Mouse (Mus musculus): ENCODE measurements around the gene Cryba2. TPM values are rescaled to one million over a fixed set of nuclear protein-coding genes. Genes with fewer than 3 reads are reported as not detected.

The Cryba2 gene
- total RNA-seq, 2 experiments from 2014 or later = not detected

DNA sequence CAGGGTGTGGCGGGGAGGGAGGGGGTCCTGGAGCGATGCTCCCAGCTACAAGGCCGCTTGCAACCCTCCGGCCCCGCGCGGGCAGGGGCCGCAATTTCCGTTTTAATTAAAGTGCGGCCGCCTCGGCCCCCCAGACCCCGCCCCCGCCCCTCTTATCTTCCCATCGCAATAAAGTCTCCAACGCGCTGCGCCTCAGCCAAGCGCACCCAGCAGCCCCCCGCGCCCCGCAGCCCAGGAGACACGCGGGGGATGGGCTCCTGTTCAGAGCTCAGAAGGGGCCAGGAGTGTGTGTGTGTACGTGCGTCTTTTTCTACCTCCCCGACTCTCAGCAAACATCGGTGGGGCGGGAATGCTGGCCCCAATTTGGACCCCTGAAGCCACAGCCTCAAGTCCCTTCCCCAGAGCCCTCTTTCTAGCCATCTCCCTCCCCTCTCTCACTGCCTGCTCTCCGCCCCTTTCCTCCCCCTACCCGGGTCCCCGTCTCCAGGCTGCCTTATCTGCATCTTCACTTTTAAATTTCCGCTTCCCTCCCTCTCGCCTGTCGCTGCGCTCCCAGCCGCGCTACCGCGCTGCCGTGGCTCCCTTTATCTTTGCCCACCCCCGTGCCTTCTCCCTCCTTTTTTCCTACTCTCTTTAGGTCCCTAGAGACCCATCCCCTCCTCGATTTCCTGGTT, 7.4 kb downstream of the Cryba2 start, which contains the start of gene Fev:
Gene Fev (minus strand): TSS at position 51 of the 674 bp plus-strand sequence.
- no peak for DNase-seq
- intact Hi-C loops (cut with DNase I; ENCODE audit: low total_unique reads) = no loop called here

DNA sequence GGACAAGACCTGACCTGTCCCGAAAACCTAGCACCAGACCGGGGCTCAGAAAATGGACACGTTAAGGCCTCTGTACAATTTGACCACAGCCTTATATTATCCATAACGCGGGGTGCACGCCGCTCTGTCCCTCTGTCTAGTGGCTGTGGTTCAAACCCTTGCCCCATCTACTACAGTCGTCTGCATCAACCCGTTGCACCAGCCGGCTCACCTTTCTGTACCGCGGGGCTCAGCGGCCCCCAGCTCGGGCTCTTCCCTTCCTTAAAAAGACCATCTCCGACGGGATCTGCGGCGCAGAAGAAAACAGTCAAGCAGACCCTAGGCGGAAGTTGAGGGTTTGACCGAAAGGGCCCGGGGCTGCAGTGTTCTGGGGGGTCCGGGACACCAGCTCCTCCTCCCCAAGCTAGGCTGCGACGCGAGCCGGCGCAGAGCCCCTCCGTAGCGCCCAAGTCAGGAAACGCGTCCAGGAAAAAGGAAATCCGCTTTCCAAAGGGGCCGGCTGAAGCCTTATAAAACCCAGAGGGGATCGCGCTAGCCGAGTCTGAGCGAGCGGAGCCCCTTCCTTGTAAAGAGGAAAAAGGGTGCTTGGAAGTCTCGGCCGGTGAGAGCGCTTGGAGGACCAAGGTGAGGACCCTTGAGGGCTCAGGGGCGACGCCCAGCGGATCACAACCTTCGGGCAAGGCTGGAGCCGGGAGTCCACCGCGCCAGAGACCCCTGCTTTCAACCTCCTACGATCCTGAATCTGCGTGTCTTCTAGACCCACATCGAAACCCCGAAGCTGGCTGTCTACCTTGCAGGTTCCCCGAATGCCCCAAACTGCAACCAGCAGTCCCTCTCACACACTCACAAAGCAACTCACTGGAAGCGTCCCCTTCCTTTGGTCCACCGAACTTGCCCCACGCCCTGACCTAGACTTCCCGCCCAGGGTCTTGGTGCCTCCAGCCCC, 8.5 kb downstream of the Cryba2 start:
- intact Hi-C loops (cut with DNase I; ENCODE audit: low total_unique reads) = no loop called here

DNA sequence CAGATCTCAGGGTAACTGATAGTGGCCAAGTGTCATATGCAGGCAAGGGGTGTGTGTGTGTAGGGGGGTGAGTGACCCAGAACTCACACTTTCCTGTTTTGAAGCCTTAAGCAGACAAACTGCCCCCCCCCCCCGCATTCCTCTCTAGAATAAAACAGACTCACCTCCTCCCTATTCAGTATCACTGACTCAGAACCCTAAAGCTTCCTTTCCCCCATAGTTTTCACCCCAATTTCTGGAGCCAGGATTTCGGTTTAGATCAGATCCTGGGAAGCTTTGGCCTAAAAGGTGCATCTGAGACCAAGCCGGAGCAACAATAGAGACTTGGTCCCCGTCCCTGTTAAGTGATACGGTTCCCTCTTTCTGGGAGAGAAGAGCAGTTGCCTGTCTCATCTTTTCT, 9.5 kb downstream of the Cryba2 start:
- intact Hi-C loops (cut with DNase I; ENCODE audit: low total_unique reads) = no loop called here
- no peak for DNase-seq

More for the DNA sequence above, 8.5 kb downstream of the Cryba2 start:
- no peak for DNase-seq

DNA sequence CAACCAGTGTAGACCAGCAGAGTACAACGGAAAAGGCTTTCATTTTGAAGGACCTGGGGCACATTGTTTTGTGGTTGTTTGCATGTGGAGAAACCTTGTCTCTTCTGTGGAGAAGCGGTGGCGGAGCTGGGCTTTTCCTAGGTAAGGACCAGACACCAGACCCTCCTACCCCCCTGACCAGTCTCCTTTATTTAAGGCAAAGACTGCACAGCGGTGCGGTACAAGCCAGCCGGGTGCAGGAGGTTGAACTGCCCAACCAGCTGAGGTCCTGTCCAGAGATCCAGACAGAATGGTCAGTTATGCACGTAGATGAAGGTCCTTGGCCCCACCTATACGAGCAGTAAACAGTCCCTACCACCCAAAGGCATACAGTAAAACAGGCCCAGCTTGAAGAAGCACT, 10.1 kb downstream of the Cryba2 start:
- no peak for DNase-seq
- intact Hi-C loops (cut with DNase I; ENCODE audit: low total_unique reads) = no loop called here

DNA sequence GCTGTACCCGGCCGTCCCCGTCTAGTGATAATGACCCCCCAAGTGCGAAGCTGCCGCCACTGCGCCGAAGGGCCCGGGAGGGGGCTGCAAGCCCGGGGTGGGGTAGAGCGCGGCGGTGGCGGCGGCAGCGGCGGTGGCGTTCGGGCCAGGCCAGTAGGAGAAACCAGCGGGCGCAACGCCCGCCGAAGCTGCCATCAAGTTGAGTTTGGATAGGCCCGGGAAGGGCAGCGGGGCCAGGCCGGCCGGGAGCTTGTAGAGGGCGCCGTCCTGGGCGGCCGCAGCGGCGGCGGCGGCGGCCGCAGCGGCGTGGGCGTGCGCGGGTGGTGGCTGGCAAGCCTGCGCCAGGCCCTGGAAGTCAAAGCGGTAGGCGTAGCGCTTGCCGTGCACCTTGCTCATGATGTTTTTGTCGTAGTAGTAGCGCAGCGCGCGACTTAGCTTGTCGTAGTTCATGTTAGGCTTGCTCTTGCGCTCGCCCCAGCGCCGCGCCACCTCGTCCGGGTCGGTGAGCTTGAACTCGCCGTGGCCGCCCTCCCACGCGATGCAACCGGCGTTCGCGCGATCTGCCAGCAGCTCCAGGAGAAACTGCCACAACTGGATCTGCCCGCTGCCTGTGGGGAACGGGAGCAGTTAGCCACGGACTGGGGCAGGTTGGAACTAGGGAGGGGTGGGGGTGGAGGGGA, 10.7 kb downstream of the Cryba2 start:
- DNase-seq = no peak
- intact Hi-C loops (cut with DNase I; ENCODE audit: low total_unique reads) = no loop called here

DNA sequence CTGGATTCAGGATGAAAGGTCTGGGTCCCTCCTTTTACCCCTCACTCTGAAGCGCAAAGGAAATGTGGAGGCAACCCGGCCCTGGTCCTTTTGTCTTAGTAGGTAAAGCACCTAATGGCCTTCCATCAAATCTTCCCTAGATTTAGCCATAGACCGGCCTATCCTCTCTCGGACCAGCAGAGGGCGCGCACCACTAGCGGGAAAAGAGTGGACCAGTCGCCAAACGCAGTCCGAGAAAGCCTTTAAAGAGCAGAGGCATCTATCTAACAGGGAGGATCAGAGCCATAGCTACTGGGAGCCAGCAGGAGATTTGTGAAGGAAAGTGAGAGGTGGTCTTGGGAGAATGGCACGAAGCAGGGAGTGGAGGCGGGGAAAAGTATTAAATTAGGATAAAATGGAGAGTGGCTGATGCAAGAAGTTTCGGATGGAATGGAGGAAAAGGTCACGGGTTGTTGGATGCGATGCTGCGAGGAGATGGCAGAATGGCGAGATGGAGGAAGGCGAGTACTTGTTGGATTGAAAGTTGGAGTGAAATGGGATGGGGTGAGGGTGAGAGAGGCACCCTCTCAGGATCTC, 12.1 kb downstream of the Cryba2 start:
- intact Hi-C loops (cut with DNase I; ENCODE audit: low total_unique reads) = no loop called here
- DNase-seq = peak; percentile 63

DNA sequence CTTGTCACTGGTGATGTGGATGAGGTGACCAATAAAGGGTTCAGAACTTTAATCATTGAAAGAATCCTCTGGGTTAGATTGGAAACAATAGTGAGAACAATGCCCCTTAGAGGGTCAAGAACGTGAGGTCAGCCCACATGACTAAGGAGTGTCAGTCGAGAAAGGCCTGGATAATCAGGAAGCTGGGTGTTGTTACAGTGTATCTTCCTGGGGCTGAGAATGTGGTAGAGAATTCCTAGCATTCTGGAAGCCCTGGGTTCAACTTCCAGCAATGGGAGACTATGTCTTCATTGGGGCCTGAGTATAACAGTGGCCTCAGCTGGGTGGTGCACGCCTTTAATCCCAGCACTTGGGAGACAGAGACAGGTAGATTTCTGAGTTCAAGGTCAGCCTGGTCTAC, 15.7 kb downstream of the Cryba2 start:
- DNase-seq = no peak

DNA sequence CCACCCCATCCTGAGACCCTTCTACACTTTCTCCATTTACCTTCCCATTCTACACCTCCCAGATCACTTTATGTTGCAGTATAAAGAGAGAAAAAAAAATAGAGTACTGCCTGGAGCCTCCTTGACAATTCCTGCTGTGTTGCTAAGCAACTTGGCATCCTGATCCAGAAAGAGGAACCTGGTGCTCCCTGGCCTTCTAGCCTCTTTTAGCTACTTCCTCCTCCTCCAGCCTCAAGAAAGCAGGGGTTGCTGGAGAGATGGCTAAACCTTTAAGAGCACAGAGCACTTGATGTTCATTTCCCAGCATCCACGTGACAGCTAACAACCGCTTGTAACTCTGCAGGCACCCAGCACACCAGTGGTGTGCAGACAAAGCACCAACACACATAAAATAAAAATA, 20.7 kb downstream of the Cryba2 start:
- no peak for DNase-seq
- intact Hi-C loops (cut with DNase I; ENCODE audit: low total_unique reads) = no loop called here

More for the DNA sequence above, 15.7 kb downstream of the Cryba2 start:
- intact Hi-C loops (cut with DNase I; ENCODE audit: low total_unique reads) = no loop called here

DNA sequence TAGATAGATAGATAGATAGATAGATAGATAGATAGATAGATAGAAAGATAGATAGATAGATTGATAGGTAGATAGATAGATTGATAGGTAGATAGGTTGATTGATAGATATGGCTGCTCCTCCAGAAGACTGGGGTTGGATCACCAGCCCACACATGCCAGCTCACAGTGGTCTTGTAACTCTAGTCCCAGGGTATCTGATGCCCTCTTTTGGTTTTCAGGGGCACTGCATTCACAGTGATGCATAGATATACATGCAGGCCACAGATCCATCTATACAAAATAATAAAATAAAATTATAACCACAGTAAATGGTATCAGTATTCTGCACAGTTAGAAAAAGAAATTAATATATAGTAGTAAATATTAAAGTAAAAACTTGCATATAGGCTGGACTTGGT, 31.2 kb downstream of the Cryba2 start:
- intact Hi-C loops (cut with DNase I; ENCODE audit: low total_unique reads) = no loop called here
- DNase-seq = no peak

DNA sequence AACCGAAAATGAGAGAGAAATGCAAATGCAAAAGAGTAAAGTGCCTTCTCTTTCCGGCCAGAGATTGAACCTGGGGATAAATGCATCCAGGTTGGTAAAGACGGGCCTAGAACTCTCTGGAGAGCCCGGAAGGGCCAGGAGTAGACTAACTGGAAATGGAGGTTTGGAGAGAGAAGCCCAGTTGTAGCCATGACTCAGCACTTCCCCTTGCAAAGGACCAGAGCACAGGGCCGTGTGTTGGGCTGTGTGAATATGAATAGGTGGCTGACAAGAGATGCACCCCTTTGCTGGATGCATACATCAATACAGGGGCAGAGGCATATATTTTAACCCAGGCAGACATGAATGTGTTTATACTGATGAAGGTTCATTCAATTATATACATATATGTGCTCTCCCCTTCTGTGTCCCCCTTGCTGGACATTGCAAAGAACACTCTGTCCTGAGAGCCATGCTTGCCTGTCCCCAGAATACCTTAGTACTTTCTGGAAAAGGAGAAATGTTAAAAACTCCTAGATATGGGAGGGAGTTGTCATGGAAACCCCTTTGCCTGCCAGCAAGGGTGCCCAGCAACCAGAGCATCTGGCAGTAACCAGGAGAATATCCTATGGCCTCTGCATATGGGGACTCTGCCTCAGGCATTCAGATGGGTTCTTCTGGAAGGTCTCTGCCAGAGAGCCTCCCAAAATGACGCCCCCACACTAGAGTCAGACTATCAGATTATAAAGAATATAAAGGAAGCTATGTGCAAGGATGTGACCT, 33.5 kb downstream of the Cryba2 start:
- DNase-seq = no peak
- intact Hi-C loops (cut with DNase I; ENCODE audit: low total_unique reads) = no loop called here

DNA sequence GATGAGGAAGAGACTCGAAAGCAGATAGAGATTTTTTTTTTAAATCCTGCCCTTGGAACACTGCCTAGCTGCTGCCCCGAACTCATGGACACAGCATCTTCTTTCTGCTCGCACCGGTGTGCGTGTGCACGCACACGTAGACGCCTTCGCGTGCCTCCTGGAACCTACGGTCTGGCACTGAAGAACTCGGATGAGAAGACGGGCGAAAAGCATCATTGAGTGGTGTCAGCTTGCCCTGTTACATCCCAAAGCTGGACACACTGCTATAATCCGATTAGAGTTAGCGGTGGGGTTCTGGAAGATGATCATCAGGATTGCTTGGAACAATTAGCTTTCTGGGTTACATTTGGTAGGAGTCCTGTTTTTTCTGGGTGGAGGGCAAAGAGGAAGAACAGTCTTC, 34.1 kb downstream of the Cryba2 start:
- intact Hi-C loops (cut with DNase I; ENCODE audit: low total_unique reads) = no loop called here
- DNase-seq = no peak

DNA sequence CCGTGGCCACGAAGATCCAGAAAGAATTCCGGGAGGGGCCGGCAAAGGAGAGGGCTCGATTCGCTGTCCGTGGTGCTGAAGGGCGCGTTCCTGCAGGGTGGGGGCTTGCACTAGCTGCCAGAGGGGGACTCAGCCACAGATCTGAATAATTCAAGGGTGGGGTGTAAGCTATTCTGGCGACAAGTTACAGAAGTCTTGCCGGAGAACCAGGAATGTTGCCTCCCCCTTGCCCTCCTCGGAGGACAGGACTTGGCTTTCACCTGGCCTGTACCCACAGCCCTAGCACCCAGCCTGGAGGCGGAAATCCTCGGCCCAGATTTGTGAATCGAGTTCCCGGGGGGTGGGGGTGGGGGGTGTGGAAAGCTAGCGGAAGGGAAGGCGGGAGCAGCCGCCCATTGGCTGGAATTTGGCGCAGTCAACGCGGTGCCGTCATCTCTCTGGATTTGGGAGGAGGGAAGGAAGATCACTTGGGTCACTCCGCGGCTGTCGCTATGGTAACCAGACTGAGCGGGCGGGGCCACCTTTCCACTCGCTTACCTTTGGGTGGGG, 34.7 kb downstream of the Cryba2 start:
- DNase-seq = peak; percentile 72
- intact Hi-C loops (cut with DNase I; ENCODE audit: low total_unique reads) = no loop called here

DNA sequence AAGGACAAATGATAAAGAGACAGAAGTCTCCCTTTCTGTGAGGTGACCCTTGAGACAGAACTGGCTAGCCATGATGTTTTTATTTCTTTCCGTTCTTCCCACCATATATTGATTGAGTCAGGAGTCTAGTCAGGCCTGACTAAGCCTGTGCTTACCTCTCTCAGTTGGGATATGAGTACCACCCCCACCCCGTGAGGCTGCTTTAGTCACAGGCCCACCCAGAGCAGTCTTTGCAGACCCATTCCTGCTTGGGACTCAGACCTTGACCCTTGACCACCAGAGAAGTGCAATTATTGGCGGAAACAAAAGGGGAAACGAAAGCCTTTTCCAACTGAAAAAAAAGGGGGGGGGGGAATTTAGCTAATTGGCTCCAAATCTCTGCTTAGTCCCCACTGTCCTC, 35.3 kb downstream of the Cryba2 start:
- DNase-seq = no peak
- intact Hi-C loops (cut with DNase I; ENCODE audit: low total_unique reads) = no loop called here

DNA sequence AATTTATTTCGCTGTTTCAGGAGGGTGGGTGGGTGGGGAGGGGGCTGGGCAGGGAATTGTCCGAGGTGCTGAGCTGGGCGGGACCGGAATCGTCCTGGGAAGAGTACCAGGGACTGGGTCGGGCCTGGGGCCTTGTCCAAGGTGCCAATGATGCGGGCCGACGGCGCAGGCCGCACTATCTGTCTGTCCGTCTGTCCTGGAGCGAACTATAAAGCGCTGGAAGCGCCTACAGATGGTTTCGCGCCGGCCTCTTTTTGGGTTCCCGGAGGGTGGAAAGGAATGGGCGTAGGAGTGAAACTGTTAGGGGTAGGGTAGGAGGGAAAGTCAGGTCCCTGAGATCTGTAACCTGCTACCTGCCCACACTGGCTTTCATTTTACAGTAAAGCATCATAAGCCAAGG, 35.7 kb downstream of the Cryba2 start:
- intact Hi-C loops (cut with DNase I; ENCODE audit: low total_unique reads) = no loop called here
- DNase-seq = no peak

DNA sequence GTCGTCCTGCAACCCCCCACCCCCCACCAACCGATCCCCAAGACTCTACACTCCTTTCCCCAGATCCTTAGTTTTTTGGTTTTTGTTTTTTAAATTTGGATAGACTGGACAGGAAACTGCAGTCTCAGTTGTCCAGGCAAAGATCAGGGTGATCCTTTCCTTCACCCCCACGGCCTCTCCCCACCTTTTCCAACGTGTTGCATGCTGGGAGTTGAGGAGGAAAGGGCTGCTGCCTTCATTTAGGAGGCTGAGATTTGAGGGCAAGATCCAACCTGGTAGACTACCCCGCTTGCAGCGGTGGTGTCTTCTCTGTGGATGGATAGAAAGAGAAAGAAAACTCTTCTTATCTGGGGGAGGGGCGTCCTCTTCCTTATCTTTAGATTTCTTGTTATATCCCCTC, 36.2 kb downstream of the Cryba2 start:
- intact Hi-C loops (cut with DNase I; ENCODE audit: low total_unique reads) = no loop called here
- DNase-seq = no peak

DNA sequence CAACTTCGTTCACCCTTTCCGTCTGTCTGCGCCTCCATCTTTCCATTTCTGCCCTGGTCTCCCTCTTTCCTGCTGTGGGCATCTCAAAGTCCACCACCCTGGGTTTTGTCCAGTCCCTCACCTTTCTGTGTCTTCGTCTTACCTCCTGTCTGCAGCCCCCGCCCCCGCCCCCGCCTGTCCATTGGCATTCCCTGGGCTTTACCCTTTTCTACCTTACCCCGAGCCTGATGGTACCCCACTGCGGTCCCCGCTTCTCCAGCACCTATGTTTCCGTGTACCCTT, 36.6 kb downstream of the Cryba2 start:
- no peak for DNase-seq
- intact Hi-C loops (cut with DNase I; ENCODE audit: low total_unique reads) = no loop called here

DNA sequence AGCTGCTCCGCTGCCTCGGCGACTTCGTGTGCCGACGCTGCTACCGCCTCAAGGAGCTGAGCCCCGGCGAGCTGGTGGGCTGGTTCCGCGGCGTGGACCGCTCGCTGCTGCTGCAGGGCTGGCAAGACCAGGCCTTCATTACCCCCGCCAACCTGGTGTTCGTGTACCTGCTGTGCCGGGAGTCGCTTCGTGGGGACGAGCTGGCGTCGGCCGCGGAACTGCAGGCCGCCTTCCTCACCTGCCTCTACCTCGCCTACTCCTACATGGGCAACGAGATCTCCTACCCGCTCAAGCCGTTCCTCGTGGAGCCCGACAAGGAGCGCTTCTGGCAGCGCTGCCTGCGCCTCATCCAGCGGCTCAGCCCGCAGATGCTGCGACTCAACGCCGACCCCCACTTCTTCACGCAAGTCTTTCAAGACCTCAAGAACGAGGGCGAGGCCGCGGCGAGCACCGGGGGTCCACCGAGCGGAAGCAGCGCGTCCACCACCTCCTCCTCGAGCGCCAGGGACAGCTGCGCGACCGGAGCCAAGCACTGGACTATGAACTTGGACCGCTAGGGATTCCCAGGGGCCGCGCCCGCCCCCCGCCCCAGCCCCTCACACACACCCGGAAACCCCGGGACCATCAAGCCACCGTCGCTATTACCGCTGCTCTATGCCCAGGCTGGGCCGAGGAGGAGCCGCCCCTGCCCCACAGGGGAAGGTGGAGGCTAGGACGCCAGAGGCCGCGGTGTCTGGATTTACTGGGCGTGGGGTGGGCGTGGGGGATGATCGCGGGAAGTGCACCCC, 37.1 kb downstream of the Cryba2 start:
- intact Hi-C loops (cut with DNase I; ENCODE audit: low total_unique reads) = no loop called here
- DNase-seq = no peak

DNA sequence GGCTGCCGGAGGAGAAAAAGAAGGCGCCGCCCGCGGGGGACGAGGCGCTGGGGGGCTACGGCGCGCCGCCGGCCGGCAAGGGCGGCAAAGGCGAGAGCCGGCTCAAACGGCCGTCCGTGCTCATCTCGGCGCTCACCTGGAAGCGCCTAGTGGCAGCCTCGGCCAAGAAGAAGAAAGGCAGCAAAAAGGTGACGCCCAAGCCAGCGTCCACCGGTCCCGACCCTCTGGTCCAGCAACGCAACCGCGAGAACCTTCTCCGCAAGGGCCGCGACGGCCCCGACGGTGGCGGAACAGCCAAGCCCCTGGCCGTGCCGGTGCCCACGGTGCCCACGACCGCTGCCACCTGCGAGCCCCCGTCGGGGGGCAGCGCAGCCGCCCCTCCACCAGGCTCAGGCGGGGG, 37.8 kb downstream of the Cryba2 start:
- intact Hi-C loops (cut with DNase I; ENCODE audit: low total_unique reads) = no loop called here
- no peak for DNase-seq

All from gastrocnemius, postnatal 14 days (tissue).